Mouse (Mus musculus) CH12.LX (cell line): ENCODE results near the gene Zdhhc18.

Source experiments
- BHLHE40 ChIP-seq: IDR thresholded peaks from 2 replicates; pipeline ENCODE4 v1.6.1; 2011; ENCODE audit warnings: mild to moderate bottlenecking, low read depth, low read length, improper control_type of control experiment
- CHD2 ChIP-seq: IDR thresholded peaks from 2 replicates; pipeline ENCODE4 v1.6.1; 2011; ENCODE audit warnings: low read length, improper control_type of control experiment
- CTCF ChIP-seq, 2 experiments: IDR thresholded peaks in 1 of 2; conservative IDR thresholded peaks in 1 of 2; 2 replicates each; pipeline ENCODE4 v1.5.1; 2011 to 2012; ENCODE audit warnings: low read depth in 2 of 2, low read length in 2 of 2, improper control_type of control experiment in 1 of 2, inconsistent platforms in 1 of 2, mild to moderate bottlenecking in 1 of 2, moderate library complexity in 1 of 2
- ETS1 ChIP-seq: conservative IDR thresholded peaks from 2 replicates; pipeline ENCODE4 v1.6.1; 2012; ENCODE audit warnings: low read depth, mild to moderate bottlenecking, inconsistent platforms, low read length, improper control_type of control experiment, moderate library complexity
- IRF4 ChIP-seq: IDR thresholded peaks from 2 replicates; pipeline ENCODE4 v1.6.1; 2014; ENCODE audit warnings: low read depth, mild to moderate bottlenecking, inconsistent platforms, low read length, improper control_type of control experiment
- JUND ChIP-seq: conservative IDR thresholded peaks from 2 replicates; pipeline ENCODE4 v1.6.1; 2011; ENCODE audit warnings: low read depth, low read length, improper control_type of control experiment
- MAFK ChIP-seq: IDR thresholded peaks from 2 replicates; pipeline ENCODE4 v1.6.1; 2011; ENCODE audit warnings: low read length, improper control_type of control experiment; ENCODE audit not compliant: insufficient replicate concordance
- MEF2A ChIP-seq: IDR thresholded peaks from 2 replicates; pipeline ENCODE4 v1.6.1; 2014; ENCODE audit warnings: low read depth, mild to moderate bottlenecking, inconsistent platforms, low read length, improper control_type of control experiment, borderline replicate concordance
- NRF1 ChIP-seq: IDR thresholded peaks from 2 replicates; pipeline ENCODE4 v1.6.1; 2014; ENCODE audit warnings: low read depth, mild to moderate bottlenecking, inconsistent platforms, low read length, improper control_type of control experiment, moderate library complexity
- POLR2A ChIP-seq: IDR thresholded peaks from 2 replicates; pipeline ENCODE4 v1.6.1; 2011; ENCODE audit warnings: low read depth, mild to moderate bottlenecking, improper control_type of control experiment, low read length
- POLR2AphosphoS2 ChIP-seq: IDR thresholded peaks from 2 replicates; pipeline ENCODE4 v1.6.1; 2011; ENCODE audit warnings: low read depth, low read length, improper control_type of control experiment
- TBP ChIP-seq: conservative IDR thresholded peaks from 2 replicates; pipeline ENCODE4 v1.6.1; 2011; ENCODE audit warnings: low read depth, low read length, improper control_type of control experiment
- USF1 ChIP-seq: IDR thresholded peaks from 2 replicates; pipeline ENCODE4 v1.6.1; 2014; ENCODE audit warnings: low read depth, mild to moderate bottlenecking, inconsistent platforms, low read length, improper control_type of control experiment
- ZNF384 ChIP-seq: IDR thresholded peaks from 2 replicates; pipeline ENCODE4 v1.6.1; 2012; ENCODE audit warnings: low read depth, low read length, improper control_type of control experiment, inconsistent platforms

DNA sequence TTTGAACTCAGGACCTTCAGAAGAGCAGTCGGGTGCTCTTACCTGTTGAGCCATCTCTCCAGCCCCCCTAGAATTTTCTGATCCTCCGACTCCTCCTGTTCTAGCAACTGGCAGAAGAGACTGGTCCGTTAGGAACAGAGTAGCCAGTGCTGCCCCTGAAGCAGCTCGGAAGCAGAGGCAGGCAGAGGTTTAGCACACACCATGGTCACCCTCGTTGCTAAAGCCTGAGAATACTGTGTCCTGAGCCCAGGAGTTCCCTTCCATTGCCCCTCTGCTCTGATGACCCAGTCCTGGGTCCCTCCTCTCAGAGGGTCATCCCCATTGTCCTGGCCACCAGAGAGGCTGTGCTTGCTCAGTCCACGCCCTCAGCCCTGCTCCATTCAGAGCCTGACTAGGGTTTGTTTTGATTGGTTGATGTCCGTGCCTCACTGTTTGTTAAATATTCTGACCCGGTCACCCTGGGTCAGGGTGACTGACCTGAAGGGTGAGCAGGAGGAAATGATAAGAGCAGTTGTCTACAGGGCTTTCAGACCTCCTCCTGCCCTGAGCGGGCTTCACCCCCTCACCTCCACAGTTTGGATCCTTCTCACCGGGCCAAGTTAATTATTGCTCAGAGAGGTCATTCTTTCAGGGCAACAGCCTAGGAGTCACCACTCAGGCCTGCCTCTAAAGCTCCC lies 92.8 kb downstream of the Zdhhc18 start:
- TF ChIP-seq IRF4 (no peak), ZNF384 (no peak), POLR2AphosphoS2 (no peak), TBP (no peak), CTCF (conservative IDR thresholded peaks at IDR 0.05 in 1 of 2, IDR thresholded peaks at IDR 0.05 in 1 of 2; ENCODE audit: low read depth in 2 of 2, low read length in 2 of 2) (no peak), ETS1 (no peak), BHLHE40 (no peak), USF1 (no peak), JUND (no peak), MEF2A (no peak), CHD2 (no peak), POLR2A (no peak), MAFK (no peak), NRF1 (no peak)
